Mouse (Mus musculus): ENCODE measurements around the gene Fgfr2.
"Not testable (repeated sequence)": the region's sequence is repeated elsewhere in the genome, so short reads cannot be mapped to it uniquely, and the experiment has no call there.

The Fgfr2 gene

DNA sequence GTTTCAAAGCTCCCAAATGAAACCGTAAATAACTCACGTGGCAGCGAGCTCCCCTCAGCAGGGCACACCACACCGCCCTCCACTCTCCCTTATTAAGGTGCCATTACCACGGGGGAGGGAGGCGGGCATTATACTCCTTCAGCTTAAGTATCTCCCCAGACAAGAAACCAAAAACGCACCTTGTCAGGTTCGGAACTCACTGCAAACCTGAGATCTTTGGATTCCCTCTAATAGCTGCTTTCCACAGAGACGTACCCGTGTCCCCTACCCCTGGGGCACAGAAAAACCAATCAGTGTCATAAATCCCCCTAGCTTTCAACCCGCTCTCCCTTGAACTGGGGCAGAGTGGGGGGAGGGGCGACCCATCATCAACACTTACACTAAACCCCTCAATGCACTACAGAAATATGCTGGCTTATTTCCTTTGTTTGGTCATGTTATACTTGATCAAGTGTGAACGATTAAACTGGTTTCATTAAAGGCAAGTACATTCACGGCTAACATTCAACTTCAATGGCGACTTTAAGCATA is 2.9 kb downstream of the Fgfr2 start:
- DNase-seq (ENCODE audit: low spot score) = no peak

- DNase-seq (ENCODE audit: low spot score) = no peak
Observed at GRCm38 (mm10) chr7:133117815-133118214, 5.3 kb downstream of the Fgfr2 start.

DNA sequence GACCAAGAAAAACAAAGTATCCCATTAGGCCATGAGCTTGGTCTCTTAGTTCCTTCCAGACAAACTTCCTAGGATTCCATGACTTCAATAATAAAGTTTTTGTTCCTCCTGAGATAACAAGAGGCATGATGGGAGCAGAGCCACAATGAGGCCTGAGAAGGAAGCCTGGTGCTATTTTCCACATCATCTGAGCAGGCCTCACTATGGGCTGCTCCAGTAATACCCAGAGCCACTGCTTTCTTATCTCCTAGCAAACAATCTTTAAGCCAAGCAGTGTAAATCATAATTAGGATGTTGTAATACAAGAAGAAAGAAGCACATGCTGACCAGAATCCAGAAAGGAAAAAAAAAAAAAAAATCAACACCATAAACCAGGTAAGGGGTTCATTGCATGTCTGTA is 6.6 kb downstream of the Fgfr2 start:
- no peak for DNase-seq (ENCODE audit: low spot score)

DNA sequence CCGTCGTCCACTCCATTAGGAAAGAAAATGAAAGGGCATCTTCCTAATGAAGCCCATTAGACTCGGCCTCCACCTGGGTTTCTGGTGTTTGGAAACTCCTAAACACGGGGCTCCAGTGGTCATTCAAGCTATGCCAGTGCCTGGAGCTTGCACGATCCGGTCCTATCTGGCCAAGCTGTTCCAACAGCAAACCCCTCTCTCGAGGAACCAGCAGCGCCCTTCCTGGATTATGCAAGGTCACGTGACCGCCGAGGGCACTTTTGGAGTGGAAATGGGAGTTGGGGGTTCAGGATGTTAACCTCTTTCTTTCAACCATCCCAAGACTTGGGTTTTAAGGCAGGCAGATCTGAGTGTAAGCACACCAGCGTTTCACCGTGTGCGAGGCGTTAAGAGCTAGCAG is 7.3 kb downstream of the Fgfr2 start:
- DNase-seq (ENCODE audit: low spot score) = no peak

- no peak for DNase-seq (ENCODE audit: low spot score)
Observed at GRCm38 (mm10) chr7:133114847-133115470, 8.2 kb downstream of the Fgfr2 start.

- no peak for DNase-seq (ENCODE audit: low spot score)
Observed at GRCm38 (mm10) chr7:133113185-133113895, 9.8 kb downstream of the Fgfr2 start.

DNA sequence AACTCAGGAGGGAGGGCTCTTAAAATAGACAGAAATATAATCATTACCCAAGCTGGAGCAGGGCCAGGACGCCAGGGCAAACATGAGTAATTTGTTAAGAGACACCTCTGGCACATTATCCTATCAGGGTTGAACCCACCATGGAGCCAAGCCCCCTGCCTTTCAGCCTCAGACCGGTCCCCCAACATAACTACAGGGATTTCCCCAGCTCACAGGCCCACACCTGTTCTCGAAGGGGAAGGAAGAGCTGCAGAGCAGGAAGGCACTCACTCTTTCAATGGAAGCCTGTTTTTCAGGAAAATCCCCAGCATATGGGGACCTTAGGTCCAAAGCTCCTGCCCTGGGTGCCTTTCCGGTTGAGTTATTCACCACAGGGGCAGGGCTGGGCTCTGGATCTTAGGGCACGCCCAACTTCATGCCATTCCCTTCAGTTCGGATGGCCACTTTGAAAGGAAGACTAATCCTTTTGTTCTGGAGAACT is 10.8 kb downstream of the Fgfr2 start:
- DNase-seq (ENCODE audit: low spot score) = no peak

DNA sequence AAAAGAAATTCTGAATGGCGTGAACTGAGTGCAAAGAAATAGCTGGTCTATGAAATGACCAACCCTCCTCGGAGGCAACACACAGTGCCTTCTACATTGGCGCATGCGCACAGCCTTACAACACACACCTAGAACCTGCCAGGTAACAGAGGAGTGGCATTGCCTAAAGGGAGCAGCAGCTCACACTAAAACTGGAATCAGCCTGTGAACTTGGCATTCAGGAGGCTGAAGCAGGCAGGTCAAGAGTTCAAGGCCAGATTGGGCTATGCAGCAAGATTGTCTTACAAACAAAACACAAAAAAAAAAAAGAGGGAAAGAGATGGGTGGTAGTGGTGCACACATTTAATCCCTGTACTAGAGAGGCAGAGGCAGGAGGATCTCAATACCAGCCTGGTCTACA is 13.7 kb downstream of the Fgfr2 start:
- DNase-seq (ENCODE audit: low spot score) = no peak

- DNase-seq (ENCODE audit: low spot score) = no peak
Observed at GRCm38 (mm10) chr7:133108695-133109094, 14.5 kb downstream of the Fgfr2 start.

- no peak for DNase-seq (ENCODE audit: low spot score)
Observed at GRCm38 (mm10) chr7:133102578-133102977, 20.6 kb downstream of the Fgfr2 start.

DNA sequence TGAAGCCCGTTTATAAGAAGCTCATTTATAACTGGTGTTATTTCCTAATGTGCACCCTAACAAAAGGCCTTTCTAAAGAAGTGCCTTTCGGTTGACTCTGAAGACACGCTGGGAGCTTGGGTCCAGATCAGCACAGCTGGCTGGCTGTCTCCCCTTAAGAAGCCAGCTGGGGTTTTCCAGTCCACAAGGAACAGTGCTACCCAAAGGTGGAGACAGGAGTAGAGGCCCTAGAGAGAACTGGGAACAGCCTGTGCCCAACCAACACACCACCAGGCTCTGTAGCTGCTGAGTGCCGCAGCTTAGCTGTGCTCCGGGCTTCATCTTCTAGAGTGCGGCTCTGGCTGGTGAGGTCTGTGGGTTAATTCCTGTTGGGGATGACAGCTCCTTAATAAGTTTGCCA is 22.1 kb downstream of the Fgfr2 start:
- no peak for DNase-seq (ENCODE audit: low spot score)

DNA sequence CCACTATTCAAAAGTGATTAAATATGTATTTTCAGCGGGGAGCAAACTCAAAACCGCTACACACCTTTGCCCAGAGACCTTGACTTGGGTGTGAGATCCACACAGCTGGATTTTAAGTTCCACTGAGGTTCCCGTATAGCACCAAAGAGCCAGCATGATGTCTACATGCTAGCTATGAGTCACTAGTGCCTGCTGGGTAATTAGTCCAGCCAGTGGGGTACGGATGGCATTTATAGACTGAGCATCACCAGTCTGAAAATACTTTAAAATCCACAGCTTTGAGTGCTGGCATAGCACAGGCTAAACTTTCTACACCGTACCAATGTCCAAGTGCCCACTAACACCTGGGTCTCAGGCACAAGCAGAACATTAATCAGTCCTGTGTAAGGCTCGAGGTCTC is 23.0 kb downstream of the Fgfr2 start:
- DNase-seq (ENCODE audit: low spot score) = no peak

GRCm38 (mm10) chr7:133099266-133099665 is 23.9 kb downstream of the Fgfr2 start:
- DNase-seq (ENCODE audit: low spot score) = no peak

DNA sequence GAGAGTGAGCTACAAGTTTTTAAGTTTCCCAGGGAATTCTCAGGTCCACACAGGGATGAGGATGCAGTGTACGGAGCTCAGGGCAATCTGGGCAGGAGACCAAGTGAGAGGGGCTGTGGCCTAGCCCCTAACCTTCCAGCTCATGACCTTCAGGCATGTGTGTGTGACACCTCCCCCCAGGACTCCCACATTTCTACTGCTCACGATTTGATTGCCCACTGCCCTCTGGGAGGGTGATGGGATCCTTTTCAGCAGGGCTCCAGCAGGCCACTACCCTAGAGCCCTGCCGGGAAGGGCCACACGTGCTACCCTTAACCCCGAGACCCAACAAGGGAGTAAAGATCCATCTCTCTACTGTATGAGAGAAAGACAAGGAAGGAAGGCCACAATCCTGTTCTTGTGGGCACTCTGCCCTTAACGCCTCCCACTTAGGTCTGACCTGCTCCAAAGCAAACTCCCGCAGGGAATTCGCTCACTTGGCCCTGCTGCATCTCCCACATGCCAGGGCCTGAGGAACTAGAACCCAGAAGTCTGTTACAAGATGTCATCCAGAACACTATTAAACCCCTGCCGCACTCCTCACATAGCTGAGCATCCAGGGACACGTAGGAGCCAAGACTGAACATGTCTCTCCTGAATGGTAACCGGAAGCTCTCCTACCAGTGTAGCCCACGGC is 24.9 kb downstream of the Fgfr2 start:
- no peak for DNase-seq (ENCODE audit: low spot score)

DNA sequence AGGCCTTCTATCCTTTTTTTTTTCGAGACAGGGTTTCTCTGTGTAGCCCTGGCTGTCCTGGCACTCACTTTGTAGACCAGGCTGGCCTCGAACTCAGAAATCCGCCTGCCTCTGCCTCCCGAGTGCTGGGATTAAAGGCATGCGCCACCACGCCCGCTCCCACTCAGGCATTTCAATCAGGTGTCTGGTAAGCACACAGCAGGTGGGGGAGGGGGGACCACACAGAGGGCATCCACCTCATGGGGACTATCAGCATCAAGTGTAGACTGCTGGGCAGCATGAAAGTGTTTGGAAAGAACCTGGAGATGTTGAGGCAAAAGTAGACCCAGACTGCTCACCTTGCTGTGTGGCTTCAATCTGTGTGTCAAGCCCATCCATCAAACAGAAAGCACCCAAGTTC is 27.5 kb downstream of the Fgfr2 start:
- not testable (repeated sequence) for DNase-seq (ENCODE audit: low spot score)

- no peak for DNase-seq (ENCODE audit: low spot score)
Observed at GRCm38 (mm10) chr7:133094711-133095495, 28.2 kb downstream of the Fgfr2 start.

GRCm38 (mm10) chr7:133094161-133094560 is 29.0 kb downstream of the Fgfr2 start:
- DNase-seq (ENCODE audit: low spot score) = no peak

DNA sequence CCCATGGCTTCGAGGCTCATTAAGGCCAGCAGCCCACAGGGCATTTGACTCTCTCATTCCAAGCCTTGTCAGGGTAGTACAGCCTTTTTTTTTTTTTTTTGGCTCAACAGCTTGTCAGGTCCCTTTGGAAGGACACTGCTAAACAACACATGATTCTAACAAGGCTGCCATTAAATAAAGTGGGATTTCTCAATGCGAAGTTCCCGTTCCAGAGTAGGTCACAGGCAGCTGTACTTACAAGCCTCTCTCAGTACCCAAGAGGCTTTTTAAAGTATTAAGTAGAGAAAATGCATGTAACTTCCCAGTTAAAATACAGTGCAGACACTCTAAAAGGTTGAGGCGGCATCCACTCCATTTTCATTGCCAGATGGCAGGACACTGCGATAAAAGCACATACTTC is 29.4 kb downstream of the Fgfr2 start:
- DNase-seq (ENCODE audit: low spot score) = no peak

DNA sequence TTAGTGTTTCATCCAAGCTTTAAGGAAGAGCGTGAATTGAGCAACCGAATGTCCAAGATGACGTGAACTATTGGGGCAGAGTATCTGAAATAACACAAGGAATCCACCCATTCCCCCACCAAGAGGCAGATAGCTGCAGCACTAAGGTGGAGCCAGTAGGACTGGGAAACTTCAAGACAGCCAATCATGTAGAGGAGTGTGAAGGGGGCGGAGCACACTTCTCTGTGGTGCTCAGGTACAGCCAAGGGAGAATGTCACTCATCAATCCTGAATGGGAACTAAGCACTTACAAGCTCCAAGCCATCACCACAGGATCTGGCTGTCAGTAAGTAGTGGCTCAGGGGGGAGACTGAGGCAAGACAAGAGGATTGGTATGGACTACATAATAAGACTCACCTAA is 32.5 kb downstream of the Fgfr2 start:
- DNase-seq (ENCODE audit: low spot score) = no peak

DNA sequence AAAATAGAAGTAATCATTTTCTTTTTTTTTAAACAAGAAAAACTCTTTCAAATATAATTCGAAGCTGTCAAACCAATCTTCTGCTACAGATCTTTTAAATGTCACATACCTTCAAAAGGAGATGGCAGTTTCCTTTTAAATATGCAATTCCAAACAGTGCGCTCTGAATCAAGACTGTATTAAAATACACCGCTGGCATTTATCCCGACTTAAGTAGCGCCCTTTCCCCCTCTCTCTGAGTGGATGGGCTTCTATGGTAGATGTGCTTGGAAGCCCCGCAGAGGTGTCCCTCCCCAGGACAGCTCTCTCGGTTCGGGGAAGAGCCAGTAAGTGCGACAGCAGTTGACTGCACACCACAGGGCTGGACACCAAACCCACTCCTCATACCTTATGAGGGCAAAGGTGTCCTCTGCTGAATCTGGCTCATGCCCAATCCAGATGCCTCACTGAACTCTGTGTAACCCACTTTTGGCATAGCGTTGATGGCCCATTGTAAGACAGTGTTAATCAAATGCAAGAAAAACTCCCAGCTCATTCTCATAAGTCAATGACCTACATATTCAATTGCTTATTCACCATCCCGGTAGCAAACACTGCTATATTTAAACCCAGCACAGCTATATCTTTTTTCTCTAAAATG is 33.4 kb downstream of the Fgfr2 start:
- DNase-seq (ENCODE audit: low spot score) = no peak

GRCm38 (mm10) chr7:133088830-133089261 is 34.3 kb downstream of the Fgfr2 start:
- no peak for DNase-seq (ENCODE audit: low spot score)

DNA sequence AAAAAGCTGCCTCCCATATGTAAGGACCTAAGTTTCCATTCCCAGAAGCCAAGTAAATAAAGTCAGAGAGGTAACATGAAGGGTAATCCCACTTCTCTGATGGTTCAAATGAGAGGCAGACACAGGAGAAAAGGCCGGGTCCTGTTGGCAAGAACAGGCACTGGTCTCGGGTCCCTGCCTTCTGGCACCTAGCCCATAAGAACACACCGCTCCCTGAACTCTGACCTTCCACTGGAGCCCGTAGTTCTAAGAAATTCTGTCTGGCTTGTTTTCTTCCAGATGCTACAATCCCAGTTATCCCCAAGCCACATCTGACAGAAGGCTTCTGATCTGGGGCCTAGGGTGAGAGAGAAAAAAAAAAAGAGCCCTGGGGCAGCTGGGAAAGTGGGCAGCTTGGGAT is 34.7 kb downstream of the Fgfr2 start:
- DNase-seq (ENCODE audit: low spot score) = no peak

All from T-cell, adult 2 months (primary cell).